In the genomic region with DNA sequence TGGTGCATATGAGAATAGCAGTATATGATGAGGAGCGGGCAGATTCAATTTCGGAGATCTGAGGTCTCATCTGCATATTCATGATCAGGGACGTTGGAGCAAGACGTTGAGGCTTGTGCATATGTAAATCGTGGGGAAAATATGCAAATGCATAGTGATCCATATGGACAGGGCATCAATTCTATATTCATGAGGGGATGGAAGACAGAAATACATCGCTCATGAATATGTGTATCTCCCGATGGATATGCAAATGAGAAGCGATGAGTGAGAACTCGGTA, we compare ENCODE assay signal across 8 mouse cellular contexts. TPM values are rescaled to one million over a fixed set of nuclear protein-coding genes. Genes with fewer than 3 reads are reported as not detected.
A peak's percentile ranks its signal among the peaks of the same experiment; 100 is the strongest.
DNase-seq lines count a peak whose midpoint lies in the region; ATAC-seq and TF ChIP-seq lines count a peak whose summit lies in the region.

No protein-coding gene starts in this region.

- peak overlapping the region; percentile 57 for H3K4me2 ChIP-seq in forebrain, embryonic 13.5 days
- peak overlapping the region; percentile 68 for H3K4me2 ChIP-seq in liver, embryonic 14.5 days (ENCODE audit: low read depth)

- no peak overlapping the region for H3K9ac ChIP-seq in heart, adult 2 months (ENCODE audit: low read depth, low read length)
- peak overlapping the region; percentile 56 for H3K9ac ChIP-seq in forebrain, embryonic 13.5 days
- no peak overlapping the region for H3K9ac ChIP-seq in liver, embryonic 14.5 days (replicated peaks)

- ATAC-seq in CD4-positive, CD25-positive, alpha-beta regulatory T cell, adult 4 months, result peak; percentile 24
- no peak; the same call in 1 of the 2 replicates for ATAC-seq in forebrain, embryonic 13.5 days
- peak; percentile 31 for ATAC-seq in liver, embryonic 14.5 days (ENCODE audit: insufficient read depth)

- no peaks in the 10 kb centered on the region for H3K36me3 ChIP-seq in heart, adult 2 months (ENCODE audit: control insufficient read depth, insufficient read depth, low read length)
- H3K36me3 ChIP-seq in forebrain, embryonic 13.5 days (ENCODE audit: poor library complexity, severe bottlenecking), result peaks cover 24% of the 10 kb centered on the region
- no peaks in the 10 kb centered on the region for H3K36me3 ChIP-seq in liver, embryonic 14.5 days (replicated peaks; ENCODE audit: control insufficient read depth, insufficient read depth, low read depth)

- no peaks in the 10 kb centered on the region for H3K27me3 ChIP-seq in heart, adult 2 months (ENCODE audit: control insufficient read depth, insufficient read depth, low read length)
- no peaks in the 10 kb centered on the region for H3K27me3 ChIP-seq in forebrain, embryonic 13.5 days
- H3K27me3 ChIP-seq in liver, embryonic 14.5 days (ENCODE audit: control insufficient read depth, insufficient read depth, low read length), result no peaks in the 10 kb centered on the region

- peak overlapping the region; percentile 75 for H3K4me3 ChIP-seq in heart, adult 2 months
- peak overlapping the region; percentile 57 for H3K4me3 ChIP-seq in forebrain, embryonic 13.5 days
- H3K4me3 ChIP-seq in liver, embryonic 14.5 days (ENCODE audit: insufficient read depth in 1 of 2, low read depth in 2 of 2, low read length in 2 of 2), result peak overlapping the region; percentile 65 to 91

- TF ChIP-seq POLR2A in heart, adult 2 months (IDR thresholded peaks at IDR 0.05; ENCODE audit: insufficient read depth, low read depth, low read length), result no peak

- peaks cover 38% of the 10 kb centered on the region for H3K9me3 ChIP-seq in forebrain, embryonic 13.5 days (replicated peaks)
- peaks cover 31% of the 10 kb centered on the region for H3K9me3 ChIP-seq in liver, embryonic 14.5 days (ENCODE audit: control insufficient read depth, low read length)

- no peak for DNase-seq in heart, adult 2 months
- no peak for DNase-seq in heart, adult 18-20 months
- no peak for DNase-seq in liver, embryonic 14.5 days (ENCODE audit: low read depth in 3 of 3, low spot score in 3 of 3)
- no peak for DNase-seq in retina, postnatal 1 day
- no peak for DNase-seq in B cell, adult 2 months
- no peak for DNase-seq in frontal cortex, postnatal 25 days (ENCODE audit: low spot score in 2 of 2)

- intact Hi-C loops in heart, adult 2 months (cut with DNase I), result loop anchor here (5.0 to 10.0 kb wide), 3 partner anchors 364 to 887 kb away; a partner anchor contains a TSS

- H3K4me1 ChIP-seq in heart, adult 2 months (ENCODE audit: control insufficient read depth, insufficient read depth, low read length), result no peaks in the 10 kb centered on the region
- H3K4me1 ChIP-seq in forebrain, embryonic 13.5 days, result no peaks in the 10 kb centered on the region
- peaks cover 2 to 7% of the 10 kb centered on the region in 2 experiments; a peak in 3 of 4 replicates for H3K4me1 ChIP-seq in liver, embryonic 14.5 days (replicated peaks; ENCODE audit: control insufficient read depth in 2 of 2, insufficient read depth in 2 of 2, low read length in 1 of 2)

- no peak for TF ChIP-seq EP300 in heart, adult 2 months (IDR thresholded peaks at IDR 0.05; ENCODE audit: insufficient read depth, low read depth, low read length)
- TF ChIP-seq EP300 in liver, embryonic 14.5 days (IDR thresholded peaks at IDR 0.05; ENCODE audit: low read depth), result no peak

- peak overlapping the region; percentile 92 for H3K27ac ChIP-seq in heart, adult 2 months
- H3K27ac ChIP-seq in forebrain, embryonic 13.5 days, result peak overlapping the region; percentile 95
- H3K27ac ChIP-seq in liver, embryonic 14.5 days, result peak overlapping the region; percentile 66

- no peaks in the 10 kb centered on the region for H3K79me2 ChIP-seq in heart, adult 2 months (replicated peaks; ENCODE audit: control insufficient read depth, insufficient read depth, low read length)

- WGBS in heart, adult 2 months, result under 1% methylated on average over 9 of the region's 9 CpGs
- under 1% methylated on average over 9 of the region's 9 CpGs for WGBS in forebrain, embryonic 13.5 days
- WGBS in liver, embryonic 14.5 days (ENCODE audit: insufficient replicate concordance), result under 1% methylated on average over 9 of the region's 9 CpGs

- TF ChIP-seq CTCF in heart, adult 2 months (IDR thresholded peaks at IDR 0.05), result no peak
- no peak for TF ChIP-seq CTCF in liver, embryonic 14.5 days (IDR thresholded peaks at IDR 0.05; ENCODE audit: low read depth)

RNA-seq across cellular contexts. Expression of a gene that starts 0.7 kb away (rescaled TPM):
- 1 to 10 TPM; 4.7 to 7.3 TPM for total RNA-seq in heart, adult 2 months (2021)
- 3.4 and 8.4 TPM in 2 replicates for polyA plus RNA-seq in heart, adult 2 months (2012; rRNA removed)
- total RNA-seq in heart, adult 18-20 months (2021), result 1 to 10 TPM; 6.4 to 8.5 TPM
- 1 to 10 TPM; 6.2 to 7.2 TPM for polyA plus RNA-seq in CD4-positive, CD25-positive, alpha-beta regulatory T cell, adult 4 months (2017; shearing (Covaris generic))
- polyA plus RNA-seq in forebrain, embryonic 13.5 days (2015; fragmentation: Nextera tagmentation; extraction: Ambion mirVana), result 5.8 and 6.8 TPM in 2 replicates
- 4.1 and 4.5 TPM in 2 replicates for polyA plus RNA-seq in liver, embryonic 14.5 days (2012; rRNA removed)
- 2.4 and 2.7 TPM in 2 replicates for polyA plus RNA-seq in liver, embryonic 14.5 days (2014; fragmentation: Nextera tagmentation; extraction: Ambion mirVana)
